Mouse (Mus musculus) kidney, embryonic 14.5 days (tissue): ENCODE data around the gene Sp3. TPM values are rescaled to one million over a fixed set of nuclear protein-coding genes. Genes with fewer than 3 reads are reported as not detected.
"Not testable (repeated sequence)": the region's sequence is repeated elsewhere in the genome, so short reads cannot be mapped to it uniquely, and the experiment has no call there.

Experiments
- ATAC-seq: fragments of 200-750 bp; cut with Nextera tagmentation; 2 replicates; pipeline ENCODE4 v1.8.0; 2017; ENCODE audit warnings: moderate number of reproducible peaks, mild to moderate bottlenecking, moderate TSS enrichment, moderate library complexity; ENCODE audit not compliant: low FRiP score, low TSS enrichment
- H3K27ac ChIP-seq: fragments of 300-500 bp; sonication (generic); 2 replicates; pipeline ENCODE4 v1.5.1; 2014; ENCODE audit warnings: low read depth, mild to moderate bottlenecking, low read length, moderate library complexity, mixed read lengths
- H3K27me3 ChIP-seq: fragments of 300-500 bp; sonication (generic); 2 replicates; pipeline ENCODE4 v1.6.1; 2014; ENCODE audit warnings: mild to moderate bottlenecking, low read length; ENCODE audit not compliant: control insufficient read depth, insufficient read depth
- H3K36me3 ChIP-seq: fragments of 300-500 bp; sonication (generic); 2 replicates; pipeline ENCODE4 v1.6.1; 2014; ENCODE audit warnings: low read length, mixed read lengths; ENCODE audit not compliant: control insufficient read depth, insufficient read depth
- H3K4me1 ChIP-seq: fragments of 300-500 bp; sonication (generic); 2 replicates; pipeline ENCODE4 v1.6.1; 2014; ENCODE audit warnings: low read length, mixed read lengths; ENCODE audit not compliant: control insufficient read depth, insufficient read depth
- H3K4me2 ChIP-seq: fragments of 300-500 bp; sonication (generic); replicated peaks from 2 replicates; pipeline ENCODE4 v1.6.1; 2014; ENCODE audit warnings: low read depth, mild to moderate bottlenecking, low read length
- H3K4me3 ChIP-seq: fragments of 300-500 bp; sonication (generic); 2 replicates; pipeline ENCODE4 v1.5.1; 2014; ENCODE audit warnings: mild to moderate bottlenecking, low read length
- H3K9ac ChIP-seq: fragments of 300-500 bp; sonication (generic); 2 replicates; pipeline ENCODE4 v1.6.1; 2014; ENCODE audit warnings: low read depth, mild to moderate bottlenecking, low read length, moderate library complexity
- H3K9me3 ChIP-seq: fragments of 300-500 bp; sonication (generic); 2 replicates; pipeline ENCODE4 v1.6.1; 2016; ENCODE audit warnings: low read length; ENCODE audit not compliant: control insufficient read depth
- WGBS: fragments of 180-500 bp; shearing (Covaris S2); extraction: QIAGEN DNeasy Blood & Tissue Kit; methylation state at CpG from one replicate; pipeline ENCODE4 v1.1.7; 2014; 5-methylcytosine and 5-hydroxymethylcytosine counted together
- polyA plus RNA-seq: library from polyadenylated mRNA; unstranded; fragments of >200 nt; fragmentation: Nextera tagmentation; extraction: Ambion mirVana; gene quantifications from 2 replicates; pipeline ENCODE4 v1.2.1, GENCODE M21; 2014

Gene Sp3
- polyA plus RNA-seq: 48.5 and 76.0 TPM in 2 replicates

DNA sequence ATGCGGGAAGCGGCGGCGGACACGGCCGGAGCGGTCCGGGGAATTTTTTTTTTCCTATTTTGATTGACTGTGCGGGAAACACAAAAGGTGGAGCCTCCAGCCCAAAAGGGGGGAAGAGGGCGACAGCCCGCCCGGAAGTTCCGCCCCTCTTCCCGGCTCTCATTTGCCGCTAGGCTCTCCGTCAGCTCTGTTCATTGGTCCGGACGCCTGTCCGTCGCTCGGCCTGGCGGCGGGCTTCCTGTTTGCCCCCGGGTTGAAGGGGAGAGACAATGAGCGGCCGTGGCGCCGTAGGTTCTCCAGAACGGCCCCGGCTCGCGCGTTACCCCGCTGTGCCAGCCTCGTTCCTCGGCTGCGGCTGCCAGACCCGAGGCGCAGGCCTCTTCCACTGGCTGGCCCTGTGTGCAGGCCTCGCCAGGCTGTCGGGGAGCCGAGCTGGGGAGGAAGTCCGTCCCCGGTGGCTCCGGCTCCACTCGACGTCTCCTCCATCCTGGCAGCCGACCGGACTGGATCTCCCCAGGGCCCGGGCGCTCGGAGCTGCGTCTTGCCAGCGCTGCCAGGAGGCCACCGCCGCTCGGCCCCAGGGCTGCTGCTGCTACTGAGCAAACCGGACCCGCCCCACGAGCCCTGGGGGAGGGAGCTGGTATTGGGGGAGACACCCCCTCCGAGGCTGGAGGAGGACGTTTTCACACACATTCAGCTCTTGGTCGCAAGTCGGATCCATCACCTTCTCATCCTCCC lies at the start of gene Sp3:
Gene Sp3, minus strand, starts transcription at position 110 of the 738 bp plus-strand sequence.
- H3K4me3 ChIP-seq: peak within 1 kb of the TSS; percentile 87
- peak; percentile 88 for ATAC-seq
- no peaks in the 10 kb centered on the region for H3K36me3 ChIP-seq
- peak within 1 kb of the TSS; percentile 99 for H3K9ac ChIP-seq
- peak within 1 kb of the TSS; percentile 100 for H3K27ac ChIP-seq
- H3K4me1 ChIP-seq: peaks cover 7% of the 10 kb centered on the region
- H3K27me3 ChIP-seq: no peaks in the 10 kb centered on the region
- WGBS: under 1% methylated on average over 62 of the region's 64 CpGs
- no peaks in the 10 kb centered on the region for H3K9me3 ChIP-seq
- H3K4me2 ChIP-seq: peak within 1 kb of the TSS; percentile 63

DNA sequence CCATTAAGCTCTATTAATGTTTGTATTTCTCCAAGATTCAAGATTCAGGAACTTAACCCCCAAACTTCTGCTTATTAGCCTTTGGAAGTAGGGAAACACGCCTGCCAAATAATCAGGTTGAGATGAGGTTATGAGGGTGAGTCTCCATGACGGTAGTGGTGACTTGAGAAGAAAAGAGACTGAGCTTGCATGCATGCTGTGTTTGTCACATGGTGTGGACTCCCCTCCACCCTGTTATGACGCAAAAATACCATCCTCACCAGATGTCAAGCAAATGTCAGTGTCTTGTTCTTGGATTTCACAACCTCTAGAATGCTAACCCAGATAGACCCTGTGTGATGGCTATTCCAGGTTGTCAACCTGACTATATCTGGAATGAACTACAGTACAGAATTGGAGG lies 49.6 kb upstream of the Sp3 start:
- no peak for ATAC-seq
- Histone ChIP-seq H3K4me2 (no peak overlapping the region), H3K4me1 (no peaks in the 10 kb centered on the region)

GRCm38 (mm10) chr2:73028019-73028418 lies 47.8 kb upstream of the Sp3 start:
- no peak overlapping the region for H3K4me2 ChIP-seq
- no peak for ATAC-seq
- no peaks in the 10 kb centered on the region for H3K36me3 ChIP-seq
- WGBS: 83% methylated on average over 3 of the region's 3 CpGs
- no peaks in the 10 kb centered on the region for H3K4me1 ChIP-seq
- H3K4me3 ChIP-seq: no peak overlapping the region
- no peak overlapping the region for H3K9ac ChIP-seq
- H3K9me3 ChIP-seq: no peaks in the 10 kb centered on the region
- H3K27ac ChIP-seq: no peak overlapping the region
- no peaks in the 10 kb centered on the region for H3K27me3 ChIP-seq

More for the DNA sequence above, 49.6 kb upstream of the Sp3 start:
- Histone ChIP-seq H3K36me3 (no peaks in the 10 kb centered on the region), H3K9ac (no peak overlapping the region), H3K27ac (no peak overlapping the region), H3K9me3 (no peaks in the 10 kb centered on the region), H3K4me3 (no peak overlapping the region), H3K27me3 (no peaks in the 10 kb centered on the region)
- WGBS: 88% methylated on average over 3 of the region's 3 CpGs

- Histone ChIP-seq H3K9me3 (no peaks in the 10 kb centered on the region), H3K9ac (no peak overlapping the region), H3K4me2 (no peak overlapping the region), H3K4me3 (no peak overlapping the region), H3K27me3 (no peaks in the 10 kb centered on the region), H3K4me1 (no peaks in the 10 kb centered on the region), H3K36me3 (no peaks in the 10 kb centered on the region), H3K27ac (no peak overlapping the region)
- 45% methylated on average over 3 of the region's 3 CpGs for WGBS
- no peak for ATAC-seq
These were observed 46.9 kb upstream of the Sp3 start for GRCm38 (mm10) chr2:73027126-73027525.

DNA sequence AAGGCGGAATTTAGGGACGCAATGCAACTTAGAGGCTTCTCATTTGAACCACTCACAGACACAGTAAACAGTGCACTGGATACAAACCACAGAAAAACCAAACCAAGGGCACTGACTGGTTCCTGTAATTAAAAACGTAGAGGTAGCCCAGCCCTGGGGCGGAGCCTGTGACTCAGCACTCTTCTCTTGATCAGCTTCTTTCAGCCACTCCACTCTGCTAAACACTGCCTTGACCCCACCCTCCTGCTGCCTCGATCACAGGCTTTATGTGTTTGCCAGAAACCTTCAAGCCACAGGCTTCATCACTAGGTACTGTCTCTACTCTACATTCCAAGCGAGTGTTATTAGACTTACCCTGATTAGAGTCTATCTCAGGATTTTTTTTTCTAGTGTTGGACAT lies 43.6 kb upstream of the Sp3 start:
- no peak overlapping the region for H3K4me2 ChIP-seq
- no peak overlapping the region for H3K27ac ChIP-seq
- no peaks in the 10 kb centered on the region for H3K4me1 ChIP-seq
- ATAC-seq: no peak
- no peaks in the 10 kb centered on the region for H3K27me3 ChIP-seq
- no peak overlapping the region for H3K4me3 ChIP-seq
- H3K9ac ChIP-seq: no peak overlapping the region
- no peaks in the 10 kb centered on the region for H3K36me3 ChIP-seq
- WGBS: 42% methylated on average over 6 of the region's 6 CpGs
- H3K9me3 ChIP-seq: no peaks in the 10 kb centered on the region

DNA sequence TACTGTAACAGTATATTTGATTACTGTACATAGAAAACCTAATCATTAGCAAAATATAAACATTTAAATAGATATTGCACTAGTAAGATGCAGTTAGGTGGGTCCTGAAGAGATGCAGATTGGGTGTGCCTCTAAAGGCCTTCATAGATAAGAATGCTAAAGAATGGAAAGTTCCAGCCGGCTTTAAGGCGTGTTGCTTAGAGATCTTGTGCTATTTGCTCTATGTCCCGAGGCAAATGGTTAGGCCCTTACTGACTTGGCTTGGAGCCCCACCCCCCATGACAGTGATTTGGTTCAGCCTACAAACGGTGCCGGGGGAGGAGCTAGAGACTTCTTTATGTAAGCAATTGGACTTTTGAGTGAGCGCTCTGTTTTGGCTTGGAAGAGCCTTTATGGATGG lies 40.8 kb upstream of the Sp3 start:
- Histone ChIP-seq H3K4me2 (no peak overlapping the region), H3K36me3 (no peaks in the 10 kb centered on the region), H3K9ac (no peak overlapping the region), H3K4me1 (no peaks in the 10 kb centered on the region), H3K27ac (no peak overlapping the region), H3K9me3 (no peaks in the 10 kb centered on the region), H3K27me3 (no peaks in the 10 kb centered on the region), H3K4me3 (no peak overlapping the region)
- no peak for ATAC-seq
- WGBS: 76% methylated on average over 6 of the region's 6 CpGs

DNA sequence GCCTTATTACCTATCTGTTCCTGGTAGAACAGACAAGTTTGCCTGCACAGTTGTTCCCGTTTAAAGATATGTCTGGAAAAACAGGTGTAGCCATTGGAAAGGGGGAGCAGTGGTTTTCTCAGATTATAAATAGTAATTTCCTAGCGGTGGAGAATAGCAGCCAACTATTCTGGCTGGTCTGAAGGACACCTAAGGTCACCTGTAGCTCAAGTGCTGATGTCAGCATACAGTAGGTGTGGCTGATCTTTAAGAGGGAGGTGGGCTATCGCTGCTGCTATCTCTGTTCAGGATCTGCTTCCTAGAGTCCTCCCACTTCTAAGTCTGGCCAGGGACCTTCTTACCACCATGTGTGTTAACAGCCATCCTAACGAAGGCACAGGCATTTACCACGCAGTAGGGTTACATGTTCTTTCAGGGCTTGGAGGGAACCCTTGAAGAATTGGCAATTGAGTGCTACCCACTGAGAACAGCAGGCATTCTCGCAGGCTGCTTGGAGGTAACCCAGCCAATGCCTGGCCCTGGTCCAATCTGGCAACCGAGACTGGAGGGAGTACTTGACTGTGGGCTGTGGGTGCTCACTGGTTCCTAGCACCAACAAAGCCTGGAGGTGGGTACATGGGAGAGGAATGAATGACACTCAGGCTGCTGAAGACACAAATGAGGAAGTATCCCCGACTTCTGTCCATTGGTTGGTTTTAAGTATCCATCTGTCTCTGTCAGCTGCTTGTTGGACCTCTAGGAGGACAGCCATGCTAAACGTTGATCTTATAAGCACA lies 39.3 kb upstream of the Sp3 start:
- Histone ChIP-seq H3K4me1 (no peaks in the 10 kb centered on the region), H3K4me2 (no peak overlapping the region), H3K27ac (no peak overlapping the region), H3K9ac (no peak overlapping the region), H3K9me3 (no peaks in the 10 kb centered on the region), H3K27me3 (no peaks in the 10 kb centered on the region), H3K4me3 (no peak overlapping the region), H3K36me3 (no peaks in the 10 kb centered on the region)
- 84% methylated on average over 9 of the region's 9 CpGs for WGBS
- no peak for ATAC-seq

GRCm38 (mm10) chr2:73014063-73014462 lies 33.8 kb upstream of the Sp3 start:
- H3K27me3 ChIP-seq, H3K27ac ChIP-seq, H3K4me1 ChIP-seq, ATAC-seq, H3K4me2 ChIP-seq, H3K36me3 ChIP-seq, H3K4me3 ChIP-seq, H3K9ac ChIP-seq: not testable (repeated sequence)
- 83% methylated on average over 9 of the region's 9 CpGs for WGBS
- H3K9me3 ChIP-seq: peaks cover 13% of the 10 kb centered on the region

DNA sequence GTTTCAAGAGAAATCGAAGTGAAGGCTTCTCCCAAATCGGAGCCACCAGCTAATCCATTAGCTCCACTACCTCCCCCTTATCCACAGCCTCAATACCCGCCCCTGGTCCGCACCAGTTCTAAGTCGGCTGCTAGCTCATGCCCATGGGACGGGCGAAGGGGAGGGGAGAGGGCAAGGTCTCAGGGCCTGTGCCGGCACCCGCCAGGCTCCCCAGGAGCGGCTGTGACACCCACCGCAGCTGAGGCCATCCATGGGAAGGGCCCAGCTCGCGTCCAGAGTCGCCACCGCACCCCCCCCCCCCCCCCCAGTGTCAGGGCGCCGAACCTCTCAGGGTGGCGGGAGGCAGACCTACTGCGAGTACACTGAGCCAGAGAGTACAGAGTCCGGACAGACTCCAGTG lies 32.4 kb upstream of the Sp3 start:
- Histone ChIP-seq H3K9ac (no peak overlapping the region), H3K4me1 (no peaks in the 10 kb centered on the region), H3K27me3 (no peaks in the 10 kb centered on the region), H3K27ac (no peak overlapping the region), H3K4me2 (no peak overlapping the region), H3K36me3 (no peaks in the 10 kb centered on the region), H3K4me3 (no peak overlapping the region), H3K9me3 (peaks cover 13% of the 10 kb centered on the region)
- 73% methylated on average over 19 of the region's 20 CpGs for WGBS
- no peak for ATAC-seq
